Mouse (Mus musculus) forebrain, embryonic 16.5 days (tissue): ENCODE data around the gene Nrl. TPM values are rescaled to one million over a fixed set of nuclear protein-coding genes. Genes with fewer than 3 reads are reported as not detected.
A peak's percentile ranks its signal among the peaks of the same experiment; 100 is the strongest.

Experiments used
- ATAC-seq: fragments of 200-750 bp; cut with Nextera tagmentation; 2 replicates; pipeline ENCODE4 v1.8.0; 2017; ENCODE audit warnings: mild to moderate bottlenecking, moderate library complexity
- H3K27ac ChIP-seq: fragments of 300-500 bp; sonication (generic); 2 replicates; pipeline ENCODE4 v1.5.1; 2014; ENCODE audit warnings: low read length, control low read depth
- H3K27me3 ChIP-seq: fragments of 300-500 bp; sonication (generic); replicated peaks from 2 replicates; pipeline ENCODE4 v1.6.1; 2014; ENCODE audit warnings: low read length; ENCODE audit not compliant: control insufficient read depth, insufficient read depth
- H3K36me3 ChIP-seq: fragments of 300-500 bp; sonication (generic); 2 replicates; pipeline ENCODE4 v1.6.1; 2014; ENCODE audit not compliant: control insufficient read depth, insufficient read depth
- H3K4me1 ChIP-seq: fragments of 300-500 bp; sonication (generic); replicated peaks from 2 replicates; pipeline ENCODE4 v1.6.1; 2014; ENCODE audit warnings: low read length; ENCODE audit not compliant: control insufficient read depth, insufficient read depth
- H3K4me2 ChIP-seq: fragments of 300-500 bp; sonication (generic); 2 replicates; pipeline ENCODE4 v1.6.1; 2014; ENCODE audit warnings: mild to moderate bottlenecking, low read length, control low read depth
- H3K4me3 ChIP-seq: fragments of 300-500 bp; sonication (generic); replicated peaks from 2 replicates; pipeline ENCODE4 v1.5.1; 2014; ENCODE audit warnings: mild to moderate bottlenecking, low read length, control low read depth
- H3K9ac ChIP-seq: fragments of 300-500 bp; sonication (generic); replicated peaks from 2 replicates; pipeline ENCODE4 v1.6.1; 2014; ENCODE audit warnings: low read depth, low read length, control low read depth
- H3K9me3 ChIP-seq: fragments of 300-500 bp; sonication (generic); 2 replicates; pipeline ENCODE4 v1.6.1; 2016; ENCODE audit warnings: low read length; ENCODE audit not compliant: control insufficient read depth
- WGBS: fragments of 180-500 bp; shearing (Covaris S2); extraction: QIAGEN DNeasy Blood & Tissue Kit; methylation state at CpG from one replicate; pipeline ENCODE4 v1.1.7; 2014; 5-methylcytosine and 5-hydroxymethylcytosine counted together
- polyA plus RNA-seq: library from polyadenylated mRNA; unstranded; fragments of >200 nt; fragmentation: Nextera tagmentation; extraction: Ambion mirVana; gene quantifications from 2 replicates; pipeline ENCODE4 v1.2.1, GENCODE M21; 2015

Nrl gene
- polyA plus RNA-seq, 1 experiment from 2014 or later: not detected

DNA sequence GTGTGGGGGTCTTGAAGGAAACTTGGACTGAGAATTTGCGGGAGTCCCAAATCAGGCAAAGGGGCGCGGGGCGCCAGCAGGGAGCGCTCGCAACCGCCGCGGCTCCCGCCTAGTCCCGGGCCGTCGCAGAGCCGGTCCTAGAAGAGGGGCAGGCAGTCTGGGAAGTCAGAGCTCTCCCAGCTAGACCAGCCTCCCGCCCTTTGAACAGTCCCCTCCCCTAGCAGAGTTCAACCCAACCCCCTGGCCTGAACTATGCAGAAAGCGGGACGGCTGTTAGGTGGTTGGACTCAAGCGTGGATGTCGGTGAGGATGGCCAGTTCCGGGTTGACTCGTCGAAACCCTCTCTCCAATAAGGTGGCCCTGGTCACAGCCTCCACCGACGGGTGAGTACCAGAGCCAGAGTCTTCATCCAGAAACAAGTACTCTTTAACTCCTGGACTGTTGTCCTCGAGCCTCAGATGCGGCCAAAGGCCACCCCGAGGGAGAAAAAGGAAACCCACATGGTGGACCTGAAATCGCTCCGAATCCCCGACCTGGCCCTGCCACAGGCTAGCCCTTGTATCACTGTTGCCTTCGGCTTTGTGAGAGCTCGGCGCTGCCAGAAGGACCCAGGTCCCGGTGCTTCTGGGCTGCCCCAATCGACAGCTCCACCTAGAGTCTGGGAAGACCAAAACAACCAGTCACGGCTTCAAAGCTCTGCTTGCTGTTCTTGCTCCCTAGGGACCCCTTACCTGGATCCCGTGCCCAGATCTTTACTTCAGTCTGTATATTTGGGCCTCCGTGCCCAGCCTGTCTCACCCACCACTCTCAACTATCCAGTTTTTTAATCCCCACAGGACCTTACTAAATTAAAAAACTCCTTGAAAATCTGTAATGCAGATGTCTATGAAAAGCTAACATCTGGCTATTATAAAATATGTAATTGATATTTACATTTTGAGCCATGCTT is 45.9 kb downstream of the Nrl start, which contains the start of gene Dhrs4:
Gene Dhrs4, plus strand, starts transcription at position 108 of the 949 bp plus-strand sequence.
- peak within 1 kb of the TSS; percentile 54 for H3K27ac ChIP-seq
- ATAC-seq: peak; percentile 95
- under 1% methylated on average over 38 of the region's 38 CpGs for WGBS

DNA sequence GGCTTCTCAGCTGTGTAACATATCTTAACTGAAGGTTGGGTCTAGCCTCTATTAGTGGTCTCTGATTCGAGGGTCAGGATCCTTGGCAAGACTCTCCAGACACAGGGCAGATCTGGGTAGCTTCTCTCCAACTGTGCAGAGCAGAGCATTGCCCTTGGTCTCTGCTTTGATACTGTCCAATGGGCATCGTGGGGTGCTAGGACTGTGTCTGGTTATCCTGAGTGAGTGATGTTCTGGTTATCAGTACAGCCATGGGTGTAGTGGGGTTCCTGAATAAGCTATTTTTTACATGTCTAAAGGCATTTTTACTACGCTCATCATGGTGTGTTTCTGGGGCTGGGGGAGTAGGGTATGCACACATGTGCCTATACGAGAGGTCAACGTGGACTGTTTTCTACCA is 47.0 kb downstream of the Nrl start:
- H3K27ac ChIP-seq: no peak overlapping the region
- H3K36me3 ChIP-seq: no peaks in the 10 kb centered on the region
- no peak overlapping the region for H3K9ac ChIP-seq
- H3K27me3 ChIP-seq: no peaks in the 10 kb centered on the region
- no peak overlapping the region for H3K4me2 ChIP-seq
- no peak for ATAC-seq
- no peaks in the 10 kb centered on the region for H3K4me1 ChIP-seq
- H3K4me3 ChIP-seq: no peak overlapping the region
- 88% methylated on average over 5 of the region's 5 CpGs for WGBS
- H3K9me3 ChIP-seq: no peaks in the 10 kb centered on the region

More for the DNA sequence above, 45.9 kb downstream of the Nrl start, which contains the start of gene Dhrs4:
- Histone ChIP-seq H3K4me2 (peak within 1 kb of the TSS; percentile 58), H3K36me3 (no peaks in the 10 kb centered on the region), H3K4me1 (peaks cover under 1% of the 10 kb centered on the region), H3K9ac (peak within 1 kb of the TSS; percentile 68), H3K9me3 (no peaks in the 10 kb centered on the region), H3K27me3 (no peaks in the 10 kb centered on the region), H3K4me3 (peak within 1 kb of the TSS; percentile 58)

DNA sequence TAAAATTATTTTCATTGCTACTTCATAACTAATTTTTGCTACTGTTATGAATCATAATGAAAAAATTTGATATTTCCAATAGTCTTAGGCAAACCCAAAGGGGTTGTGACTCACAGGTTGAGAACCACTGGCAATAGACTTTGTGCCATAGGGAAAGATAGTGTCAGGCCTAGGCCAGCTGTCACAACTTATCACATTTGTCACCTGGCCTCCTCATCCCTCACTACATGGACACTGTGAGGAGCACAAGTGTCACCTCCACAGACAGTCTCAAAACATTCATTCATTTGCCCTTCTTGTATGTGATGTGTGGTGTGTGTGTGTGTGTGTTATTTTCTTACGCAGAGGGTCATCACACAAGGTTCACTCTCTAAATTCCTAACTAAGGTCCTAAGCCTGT is 47.4 kb downstream of the Nrl start:
- H3K4me3 ChIP-seq: no peak overlapping the region
- WGBS: 100% methylated on average over 1 of the region's 1 CpGs
- H3K9ac ChIP-seq: no peak overlapping the region
- H3K4me1 ChIP-seq: no peaks in the 10 kb centered on the region
- no peak overlapping the region for H3K4me2 ChIP-seq
- H3K27me3 ChIP-seq: no peaks in the 10 kb centered on the region
- H3K36me3 ChIP-seq: no peaks in the 10 kb centered on the region
- no peak for ATAC-seq
- no peaks in the 10 kb centered on the region for H3K9me3 ChIP-seq
- H3K27ac ChIP-seq: no peak overlapping the region

DNA sequence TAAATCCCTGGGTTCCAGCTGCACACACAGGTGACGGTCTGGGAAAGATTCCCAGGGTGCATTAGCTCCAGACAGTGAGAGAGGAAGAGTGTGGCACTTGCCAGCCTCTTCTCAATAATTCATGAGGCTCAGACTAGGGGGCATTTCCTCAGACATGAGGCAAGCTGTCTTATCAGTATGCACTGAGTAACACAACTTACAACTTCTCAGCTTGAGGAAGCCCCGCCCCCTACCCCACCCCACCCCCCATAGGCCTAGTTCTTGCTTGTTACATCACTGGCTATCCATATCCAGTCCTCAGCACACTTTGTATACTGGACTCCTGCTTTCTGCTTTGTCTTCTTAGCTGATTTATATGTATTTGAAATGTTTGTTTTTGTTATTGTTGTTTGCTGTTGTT is 49.1 kb downstream of the Nrl start:
- Histone ChIP-seq H3K36me3 (no peaks in the 10 kb centered on the region), H3K4me2 (no peak overlapping the region), H3K4me3 (no peak overlapping the region), H3K9me3 (no peaks in the 10 kb centered on the region), H3K4me1 (no peaks in the 10 kb centered on the region), H3K27ac (no peak overlapping the region), H3K9ac (no peak overlapping the region), H3K27me3 (no peaks in the 10 kb centered on the region)
- 54% methylated on average over 2 of the region's 2 CpGs for WGBS
- no peak for ATAC-seq

DNA sequence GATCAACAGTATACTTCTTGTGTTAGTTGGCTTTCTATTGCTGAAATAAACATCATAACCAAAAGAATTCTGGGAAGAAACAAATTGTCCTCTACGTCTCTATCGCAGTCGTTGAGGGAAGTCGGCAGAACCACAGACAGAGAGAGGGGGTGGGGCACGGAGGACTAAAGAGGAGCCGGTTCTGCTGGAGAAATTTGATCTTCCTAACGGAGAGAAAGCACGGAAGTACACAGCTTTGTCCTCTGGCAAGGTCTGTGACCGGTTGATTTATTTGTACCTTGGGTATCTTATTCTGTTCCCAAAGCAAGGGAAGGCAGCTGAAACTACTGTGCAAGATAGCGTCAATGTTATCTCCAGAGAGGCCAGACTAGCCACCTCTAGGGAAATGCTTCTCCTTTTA is 54.0 kb downstream of the Nrl start:
- H3K27me3 ChIP-seq: no peaks in the 10 kb centered on the region
- no peak overlapping the region for H3K4me2 ChIP-seq
- ATAC-seq: no peak
- 26% methylated on average over 10 of the region's 10 CpGs for WGBS
- H3K9me3 ChIP-seq: no peaks in the 10 kb centered on the region
- no peak overlapping the region for H3K27ac ChIP-seq
- no peak overlapping the region for H3K4me3 ChIP-seq
- no peaks in the 10 kb centered on the region for H3K4me1 ChIP-seq
- no peak overlapping the region for H3K9ac ChIP-seq
- H3K36me3 ChIP-seq: no peaks in the 10 kb centered on the region

DNA sequence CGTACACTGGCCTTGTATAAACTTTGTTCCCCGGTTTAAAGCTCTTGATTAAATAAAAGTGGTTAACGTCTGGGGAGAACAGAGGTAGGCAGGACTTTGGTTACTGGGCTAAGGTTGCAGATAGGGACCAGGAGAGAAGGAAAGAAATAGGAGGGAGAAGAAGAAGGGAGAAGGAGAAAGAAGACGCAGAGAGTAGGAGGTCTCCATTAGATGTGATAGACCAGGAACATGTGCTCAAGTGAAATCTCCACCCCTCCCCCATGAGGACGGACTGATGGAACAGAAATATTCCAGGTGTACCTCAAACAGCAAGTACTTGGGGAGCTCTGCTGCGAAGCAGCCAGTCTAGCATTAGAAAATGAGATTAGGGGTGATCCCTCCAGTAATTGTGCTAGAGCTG is 55.0 kb downstream of the Nrl start:
- Histone ChIP-seq H3K27ac (no peak overlapping the region), H3K9me3 (no peaks in the 10 kb centered on the region), H3K4me2 (no peak overlapping the region), H3K4me1 (no peaks in the 10 kb centered on the region), H3K36me3 (no peaks in the 10 kb centered on the region), H3K9ac (no peak overlapping the region), H3K27me3 (no peaks in the 10 kb centered on the region), H3K4me3 (no peak overlapping the region)
- 83% methylated on average over 6 of the region's 6 CpGs for WGBS
- no peak for ATAC-seq

DNA sequence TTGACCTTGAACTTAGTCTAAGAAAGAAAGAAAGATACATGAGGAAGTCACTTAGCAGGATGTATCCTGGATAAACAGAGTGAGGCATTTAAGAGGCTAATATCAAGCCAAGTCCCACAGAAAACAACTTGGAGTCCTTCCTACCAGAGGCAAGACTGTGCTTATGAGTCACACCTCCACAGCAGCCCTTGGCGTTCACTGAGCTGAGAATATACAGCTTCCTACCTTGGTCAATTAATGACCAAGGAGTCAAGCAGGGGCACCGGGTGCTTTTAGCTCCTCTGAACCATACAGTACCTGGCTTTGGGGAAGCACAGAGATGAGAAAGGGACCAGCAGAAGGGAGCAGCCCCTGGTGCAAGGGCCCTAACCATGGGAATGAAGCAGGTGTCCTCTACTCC is 55.7 kb downstream of the Nrl start:
- H3K4me2 ChIP-seq: no peak overlapping the region
- 91% methylated on average over 2 of the region's 2 CpGs for WGBS
- H3K9me3 ChIP-seq: no peaks in the 10 kb centered on the region
- no peak overlapping the region for H3K27ac ChIP-seq
- no peak overlapping the region for H3K4me3 ChIP-seq
- no peaks in the 10 kb centered on the region for H3K27me3 ChIP-seq
- no peak for ATAC-seq
- no peaks in the 10 kb centered on the region for H3K36me3 ChIP-seq
- no peak overlapping the region for H3K9ac ChIP-seq
- no peaks in the 10 kb centered on the region for H3K4me1 ChIP-seq

Other genes with a start within 250 kb of the Nrl start
- 43.3 and 48.2 TPM in 2 replicates for gene Dhrs4, start 46.2 kb downstream of the Nrl start, polyA plus RNA-seq
- gene Carmil3, start 34.3 kb downstream of the Nrl start, polyA plus RNA-seq: 29.4 and 38.1 TPM in 2 replicates
- 9.9 and 18.0 TPM in 2 replicates for gene Cpne6, start 14.5 kb downstream of the Nrl start, polyA plus RNA-seq
- 23.3 and 23.6 TPM in 2 replicates for gene Pck2, start 15.3 kb upstream of the Nrl start, polyA plus RNA-seq
- 123 and 127 TPM in 2 replicates for gene Dcaf11, start 35.0 kb upstream of the Nrl start, polyA plus RNA-seq
- gene A730061H03Rik, start 35.4 kb upstream of the Nrl start, polyA plus RNA-seq: 0.63 and 2.3 TPM in 2 replicates
- gene Fitm1, start 50.6 kb upstream of the Nrl start, polyA plus RNA-seq: not detected in 2 replicates
- gene Psme1, start 53.1 kb upstream of the Nrl start, polyA plus RNA-seq: 185 and 197 TPM in 2 replicates
- gene Emc9, start 60.3 kb upstream of the Nrl start, polyA plus RNA-seq: 12.9 and 23.4 TPM in 2 replicates
- gene Psme2, start 66.1 kb upstream of the Nrl start, polyA plus RNA-seq: 179 and 182 TPM in 2 replicates
- gene Rnf31, start 66.7 kb upstream of the Nrl start, polyA plus RNA-seq: 16.9 and 22.5 TPM in 2 replicates
- gene Irf9, start 78.6 kb upstream of the Nrl start, polyA plus RNA-seq: 7.8 and 11.8 TPM in 2 replicates
- 9.4 and 11.3 TPM in 2 replicates for gene Rec8, start 93.1 kb upstream of the Nrl start, polyA plus RNA-seq
- gene Ipo4, start 111.0 kb upstream of the Nrl start, polyA plus RNA-seq: 92.5 and 110 TPM in 2 replicates
- 0.67 and 3.8 TPM in 2 replicates for gene Gm49378, start 112.9 kb upstream of the Nrl start, polyA plus RNA-seq
- gene Tm9sf1, start 118.8 kb upstream of the Nrl start, polyA plus RNA-seq: 62.1 and 66.2 TPM in 2 replicates
- gene Tssk4, start 125.2 kb upstream of the Nrl start, polyA plus RNA-seq: 0.29 and 0.51 TPM in 2 replicates
- gene Mdp1, start 135.5 kb upstream of the Nrl start, polyA plus RNA-seq: 63.5 and 71.3 TPM in 2 replicates
- 52.5 and 62.6 TPM in 2 replicates for gene Gmpr2, start 147.0 kb upstream of the Nrl start, polyA plus RNA-seq
- 514 and 544 TPM in 2 replicates for gene Nedd8, start 147.1 kb upstream of the Nrl start, polyA plus RNA-seq
- 31.4 and 32.6 TPM in 2 replicates for gene Tinf2, start 156.8 kb upstream of the Nrl start, polyA plus RNA-seq
- 0.26 and 0.28 TPM in 2 replicates for gene Tgm1, start 188.9 kb upstream of the Nrl start, polyA plus RNA-seq
- gene Rabggta, start 197.3 kb upstream of the Nrl start, polyA plus RNA-seq: 52.6 and 53.3 TPM in 2 replicates
- gene Dhrs1, start 220.7 kb upstream of the Nrl start, polyA plus RNA-seq: 81.9 and 83.5 TPM in 2 replicates
- gene Nop9, start 220.7 kb upstream of the Nrl start, polyA plus RNA-seq: 36.4 and 46.0 TPM in 2 replicates
- gene Cideb, start 233.5 kb upstream of the Nrl start, polyA plus RNA-seq: 0.21 TPM in 1 of 2 replicates, not detected in the other
- gene Ltb4r2, start 236.4 kb upstream of the Nrl start, polyA plus RNA-seq: 0.21 and 0.38 TPM in 2 replicates
- gene Ltb4r1, start 241.0 kb upstream of the Nrl start, polyA plus RNA-seq: 0.24 and 0.25 TPM in 2 replicates